ENCODE assay signal across 8 mouse cellular contexts in genomic region chr1:177796193-177796939, GRCm38 (mm10). TPM values are rescaled to one million over a fixed set of nuclear protein-coding genes. Genes with fewer than 3 reads are reported as not detected.
A peak's percentile ranks its signal among the peaks of the same experiment; 100 is the strongest.
DNase-seq lines count a peak whose midpoint lies in the region; ATAC-seq lines count a peak whose summit lies in the region.

Adss (minus strand) TSS chr1:177796511.

- intact Hi-C loops in gastrocnemius, postnatal 14 days (cut with DNase I; ENCODE audit: low total_unique reads): no loop called here
- intact Hi-C loops in left cerebral cortex, postnatal 10 days (cut with DNase I): no loop called here

- peak; percentile 100 for DNase-seq in adrenal gland, adult (ENCODE audit: inconsistent age in 2 of 2, low spot score in 1 of 2)
- DNase-seq in embryo, embryonic 10.5 days (ENCODE audit: low spot score): peak; percentile 99
- peak; percentile 99 for DNase-seq in gastrocnemius, postnatal 14 days
- peak; percentile 97 to 99 for DNase-seq in left cerebral cortex, postnatal 10 days (ENCODE audit: extremely low spot score in 1 of 2, low spot score in 2 of 2)
- peak; percentile 99 for DNase-seq in right cerebral cortex, postnatal 25 days
- DNase-seq in urinary bladder, postnatal 4 days (ENCODE audit: low spot score in 2 of 2): peak; percentile 98 to 99

- peak; percentile 83 for ATAC-seq in inflammation-experienced regulatory T-cells, adult 6 months
- ATAC-seq in megakaryocyte-erythroid progenitor cell, adult 5-6 weeks (replicated peaks; ENCODE audit: low FRiP score, low TSS enrichment, poor library complexity, severe bottlenecking): peak; percentile 94

RNA-seq across cellular contexts. Expression of gene Adss, which starts in this region (rescaled TPM):
- total RNA-seq in gastrocnemius, postnatal 14 days (2021): 10 to 100 TPM; 10.4 to 10.6 TPM
- polyA plus RNA-seq in inflammation-experienced regulatory T-cells, adult 6 months (2017; shearing (Covaris generic)): 10 to 100 TPM; 55.6 to 64.6 (median 58.8) TPM
- total RNA-seq in left cerebral cortex, postnatal 10 days (2021): 10 to 100 TPM; 94.1 to 95.3 TPM
- total RNA-seq in megakaryocyte-erythroid progenitor cell, adult 5-6 weeks (2014; fragmentation: Nextera tagmentation): 86.1 and 93.5 TPM in 2 replicates
- total RNA-seq in megakaryocyte-erythroid progenitor cell, adult 5-6 weeks (2017): 227 and 256 TPM in 2 replicates

Comparison
In these comparisons a context has a peak if more than half of its experiments do, and no peak if none do; other contexts are left out.
1. Peak in every context shown above with its lines: DNase-seq and ATAC-seq.
2. RNA of gene Adss (total RNA-seq): 86.1 to 256 TPM in megakaryocyte-erythroid progenitor cell, adult 5-6 weeks and 94.1 to 95.3 TPM in left cerebral cortex, postnatal 10 days; 10.4 to 10.6 TPM in gastrocnemius, postnatal 14 days; every median in the first group is over 4 times any median in the second.